Mouse (Mus musculus) mature B cell (primary cell): ENCODE data around the gene Rgs14.

Experiments used
- in situ Hi-C: fragments of 300-500 bp; cut with MboI; formaldehyde crosslinking; loops from 2 replicates; pipeline ENCODE4 v1.14.3; 2019

Gene Rgs14

DNA sequence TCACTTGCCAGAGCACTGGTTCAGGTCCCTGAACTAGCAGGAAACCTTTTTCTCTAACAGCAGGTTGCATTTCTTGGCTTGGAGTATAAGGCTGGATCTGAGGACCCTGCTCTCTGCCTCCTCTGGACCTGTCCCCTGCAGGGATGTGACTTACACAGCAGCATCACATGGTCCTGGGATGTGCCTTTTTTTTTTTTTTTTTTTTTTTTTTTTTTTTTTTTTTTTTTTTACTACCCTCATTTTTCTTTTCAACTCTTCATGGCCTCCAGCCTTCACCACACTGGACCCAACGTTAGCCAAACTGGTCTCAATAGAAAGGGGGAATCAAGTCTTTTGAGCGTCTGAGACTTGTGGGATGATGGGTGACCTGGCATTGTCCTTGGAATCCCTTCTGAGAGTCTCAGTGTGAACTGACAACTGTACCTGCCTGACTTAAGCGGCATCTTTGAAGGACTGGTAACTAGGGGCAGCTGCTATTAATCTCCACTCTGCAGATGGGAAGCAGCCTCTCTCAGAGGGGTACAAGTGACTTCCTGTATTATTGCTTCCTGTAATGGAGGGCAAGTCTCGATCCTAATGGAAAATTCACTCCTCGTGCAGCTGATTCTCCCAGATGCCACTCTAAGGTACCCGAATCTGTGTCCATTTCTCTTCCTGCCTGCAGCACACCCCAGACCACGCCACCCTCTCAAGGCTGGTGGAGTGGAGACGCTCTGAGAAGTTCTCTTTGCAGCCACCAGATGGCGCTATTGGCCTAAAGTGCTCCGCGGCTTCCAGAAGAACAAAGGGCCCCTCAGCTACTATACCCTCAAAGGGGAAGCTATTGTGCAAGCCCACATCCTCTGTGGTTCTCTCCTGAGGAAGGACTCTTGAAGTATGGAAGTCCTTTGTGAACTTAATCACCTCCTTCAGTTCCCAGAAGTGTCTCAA is 35.6 kb downstream of the Rgs14 start:
- in situ Hi-C loops = loop anchor here (5.0 kb wide), 1 partner anchor 117 kb away; no protein-coding TSS in a partner anchor

DNA sequence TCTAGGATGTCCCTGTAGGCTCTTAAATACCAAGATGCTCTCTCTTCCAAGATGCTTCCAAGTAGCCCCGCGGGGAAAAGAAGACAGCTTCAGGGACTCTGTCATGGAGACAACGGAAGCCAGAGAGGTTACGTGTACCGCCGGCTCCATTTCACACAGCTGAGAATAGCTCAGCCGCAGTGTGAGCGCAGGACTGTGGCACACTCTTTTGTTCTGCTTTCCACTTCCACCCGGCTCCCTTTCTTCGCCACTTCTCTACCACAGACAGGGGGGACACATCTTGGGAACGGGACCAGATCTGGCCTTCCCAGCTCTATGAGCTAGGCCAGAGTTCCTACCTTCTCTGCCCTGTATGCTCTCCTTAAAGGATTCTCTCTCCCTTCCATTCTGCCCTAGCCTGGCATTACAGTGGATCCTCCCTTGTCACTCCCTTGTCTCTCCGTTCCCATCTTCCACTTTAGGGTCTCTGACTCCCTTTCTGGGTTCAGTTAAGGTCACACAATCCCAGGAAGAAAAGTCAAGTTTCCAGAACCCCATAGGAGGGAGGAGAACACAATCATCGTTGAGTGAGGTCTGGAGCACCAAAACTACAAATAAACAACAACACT is 36.4 kb downstream of the Rgs14 start:
- in situ Hi-C loops = loop anchor here (5.0 kb wide), 1 partner anchor 116 kb away; no protein-coding TSS in a partner anchor

DNA sequence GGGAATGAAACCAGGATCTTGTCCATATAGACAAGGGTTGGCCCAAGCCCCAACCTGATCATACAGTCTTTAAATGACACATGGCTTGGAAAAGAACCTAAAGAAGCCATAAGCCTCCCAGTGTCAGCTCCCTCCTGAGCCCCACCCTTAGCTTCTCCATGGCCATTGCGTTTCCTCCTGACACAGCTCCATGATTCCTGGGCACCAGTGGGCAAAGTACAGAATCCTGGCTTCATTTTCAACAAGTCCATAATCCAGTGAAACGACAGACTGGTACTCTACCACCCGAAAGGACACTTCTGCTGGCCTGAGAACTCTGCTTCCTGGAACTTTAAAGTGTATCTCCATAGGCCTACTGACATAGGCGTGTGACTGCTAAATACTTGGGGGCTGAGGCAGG is 37.8 kb downstream of the Rgs14 start:
- in situ Hi-C loops = loop anchor here (5.0 kb wide), 1 partner anchor 115 kb away; no protein-coding TSS in a partner anchor

DNA sequence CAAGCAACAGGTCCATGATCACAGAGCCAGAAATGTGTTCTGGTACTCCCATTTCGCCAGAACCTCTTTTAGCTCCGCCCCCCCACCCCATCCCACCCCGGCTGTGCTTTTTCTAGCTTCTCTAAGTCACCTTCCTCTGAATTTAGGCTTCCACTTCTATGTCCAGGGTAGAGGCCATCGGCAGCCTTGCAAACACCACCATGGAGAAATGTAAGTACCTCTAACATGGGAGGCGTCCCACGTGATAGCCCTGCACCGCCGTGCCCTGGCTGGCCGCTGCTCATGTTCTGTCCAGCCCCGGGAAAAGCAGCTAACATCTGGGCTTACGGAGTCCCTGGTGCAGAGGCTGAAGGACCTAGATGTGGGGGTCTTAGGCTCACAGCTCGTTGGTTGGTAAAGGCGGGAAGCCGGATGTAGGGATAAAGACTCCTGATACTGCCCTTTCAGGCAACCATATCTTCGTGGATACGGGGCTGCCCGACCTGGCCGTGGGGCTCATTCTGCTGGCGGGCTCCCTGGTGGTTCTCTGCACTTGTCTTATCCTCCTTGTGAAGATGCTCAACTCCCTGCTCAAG is 39.1 kb downstream of the Rgs14 start:
- in situ Hi-C loops = loop anchor here (5.0 kb wide), 1 partner anchor 114 kb away; no protein-coding TSS in a partner anchor

DNA sequence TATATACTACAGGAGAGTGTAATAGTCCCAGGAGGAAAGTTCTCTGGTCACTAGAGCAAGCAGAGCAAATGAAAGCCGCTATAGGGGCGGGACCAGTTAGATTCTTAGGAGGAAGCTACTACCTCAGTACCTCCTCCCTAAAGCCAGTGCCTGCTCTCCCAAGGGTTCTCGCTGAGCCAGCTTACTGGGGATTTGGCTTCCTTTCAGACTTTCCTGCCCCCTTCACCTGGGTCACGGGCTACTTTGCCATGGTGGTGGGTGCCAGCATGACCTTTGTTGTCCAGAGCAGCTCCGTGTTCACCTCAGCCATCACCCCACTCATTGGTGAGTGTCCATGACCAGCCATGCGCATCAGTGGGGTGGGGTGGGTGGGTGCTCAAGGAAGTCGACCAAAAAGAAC is 42.3 kb downstream of the Rgs14 start:
- in situ Hi-C loops = no loop called here

DNA sequence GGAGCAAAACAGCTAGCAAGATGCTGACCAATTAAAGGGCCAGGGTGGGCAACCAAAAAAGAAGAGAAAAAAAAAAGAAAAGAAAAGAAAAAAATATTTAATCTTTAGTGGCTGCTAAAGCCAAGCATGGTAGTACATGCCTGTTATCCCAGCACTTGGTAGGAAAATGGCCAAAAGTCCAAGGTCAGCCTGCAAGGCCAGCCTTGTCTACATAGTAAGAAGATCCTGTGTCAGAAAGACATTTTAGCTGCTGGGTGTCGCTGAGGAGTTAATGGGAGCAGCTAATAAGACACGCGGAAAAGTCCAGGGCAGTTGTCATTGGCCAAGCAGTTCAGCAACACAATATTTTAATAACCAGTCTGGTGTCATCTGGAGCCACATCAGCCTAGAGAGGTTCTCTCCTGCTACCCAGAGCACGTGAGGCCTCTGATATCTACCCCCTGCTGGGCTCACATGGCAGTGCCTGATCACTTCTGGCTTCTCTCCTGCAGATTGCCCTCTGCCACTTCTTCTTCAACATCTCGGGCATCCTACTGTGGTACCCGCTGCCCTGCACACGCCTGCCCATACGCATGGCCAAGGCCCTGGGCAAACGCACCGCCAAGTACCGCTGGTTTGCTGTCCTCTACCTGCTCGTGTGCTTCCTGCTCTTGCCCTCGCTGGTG is 43.2 kb downstream of the Rgs14 start:
- in situ Hi-C loops = no loop called here

DNA sequence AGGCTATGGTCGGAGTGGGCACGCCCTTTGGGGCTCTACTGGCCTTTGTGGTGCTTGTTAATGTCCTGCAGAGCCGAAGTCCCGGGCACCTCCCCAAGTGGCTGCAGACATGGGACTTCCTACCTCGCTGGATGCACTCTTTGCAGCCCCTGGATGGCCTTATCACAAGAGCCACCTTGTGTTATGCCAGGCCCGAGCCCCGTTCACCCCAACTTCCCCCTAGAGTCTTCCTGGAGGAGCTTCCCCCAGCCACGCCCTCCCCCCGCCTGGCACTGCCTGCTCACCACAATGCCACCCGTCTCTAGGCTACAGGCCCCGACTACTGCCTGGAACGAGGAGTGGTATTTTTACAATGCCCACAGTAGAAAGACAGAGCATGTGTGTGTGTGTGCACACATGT is 43.8 kb downstream of the Rgs14 start:
- in situ Hi-C loops = no loop called here

DNA sequence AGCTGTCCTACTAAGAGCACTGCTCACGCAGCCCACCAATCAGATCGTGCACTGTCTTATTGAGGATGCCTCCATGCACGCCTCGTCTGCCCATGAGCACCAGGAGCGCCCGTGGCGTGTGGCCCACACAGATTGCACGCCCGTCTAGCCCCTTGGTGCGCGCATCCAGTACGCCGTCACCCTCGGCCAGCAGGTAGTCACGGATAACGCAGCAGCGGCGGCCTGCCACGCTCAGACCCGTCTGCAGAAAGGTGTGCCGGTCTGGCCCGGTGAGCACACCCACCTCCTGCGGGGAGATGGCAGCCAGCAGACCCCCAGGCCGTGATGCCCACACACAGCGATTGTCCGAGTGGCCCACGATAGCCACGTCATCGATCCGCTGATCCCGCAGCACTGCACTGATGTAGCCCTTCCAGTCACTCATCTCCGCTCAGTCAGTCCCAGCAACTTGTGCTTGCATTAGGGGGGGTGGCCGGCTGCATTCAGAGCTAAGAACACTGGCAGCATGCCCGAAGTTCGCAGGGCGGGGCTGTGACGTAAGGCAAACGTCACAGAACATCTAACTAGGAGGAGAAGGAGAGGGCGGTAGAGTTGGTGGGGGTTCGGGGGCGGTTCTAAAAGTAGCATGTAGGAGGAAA is 45.3 kb downstream of the Rgs14 start, which contains the start of gene Pfn3:
TSS of gene Pfn3 (minus strand) at position 490 of the 638 bp plus-strand sequence.
- in situ Hi-C loops = no loop called here

DNA sequence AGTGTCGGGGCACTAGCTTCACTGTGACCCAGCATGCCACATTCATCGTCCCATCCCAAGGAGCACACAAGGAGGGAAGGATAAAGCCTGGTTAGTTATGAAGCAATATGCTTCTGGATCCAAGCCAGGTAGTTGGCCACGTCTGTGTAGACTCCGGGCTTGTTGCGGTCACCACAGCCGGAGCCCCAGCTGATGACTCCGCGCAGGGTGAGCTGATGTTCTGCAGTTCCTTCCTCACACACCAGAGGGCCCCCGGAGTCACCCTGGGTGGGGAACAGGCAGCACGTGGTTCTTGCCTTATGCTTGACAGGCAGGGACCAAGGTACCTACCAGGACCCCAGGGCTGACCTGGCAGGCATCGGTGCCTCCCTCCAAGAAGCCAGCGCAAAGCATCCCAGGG is 48.5 kb downstream of the Rgs14 start:
- in situ Hi-C loops = no loop called here

DNA sequence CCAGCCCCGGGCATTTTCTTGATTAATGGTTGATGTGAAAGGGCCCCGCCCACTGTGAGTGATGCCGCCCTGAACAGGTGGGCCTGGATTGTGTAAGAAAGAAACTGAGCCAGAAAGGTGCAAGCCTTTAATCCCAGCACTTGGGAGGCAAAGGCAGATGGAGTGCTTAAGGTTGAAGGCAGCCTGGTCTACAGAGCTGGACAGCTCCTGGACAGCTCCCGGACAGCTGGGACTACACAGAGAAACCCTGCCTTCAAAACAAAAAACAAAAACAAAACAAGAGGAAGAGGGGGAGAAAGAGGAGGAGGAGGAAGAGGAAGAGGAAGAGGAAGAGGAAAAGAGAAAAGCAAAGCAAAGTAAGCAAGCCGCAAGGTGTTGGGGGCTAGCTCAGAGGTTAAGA is 49.6 kb downstream of the Rgs14 start:
- in situ Hi-C loops = no loop called here

DNA sequence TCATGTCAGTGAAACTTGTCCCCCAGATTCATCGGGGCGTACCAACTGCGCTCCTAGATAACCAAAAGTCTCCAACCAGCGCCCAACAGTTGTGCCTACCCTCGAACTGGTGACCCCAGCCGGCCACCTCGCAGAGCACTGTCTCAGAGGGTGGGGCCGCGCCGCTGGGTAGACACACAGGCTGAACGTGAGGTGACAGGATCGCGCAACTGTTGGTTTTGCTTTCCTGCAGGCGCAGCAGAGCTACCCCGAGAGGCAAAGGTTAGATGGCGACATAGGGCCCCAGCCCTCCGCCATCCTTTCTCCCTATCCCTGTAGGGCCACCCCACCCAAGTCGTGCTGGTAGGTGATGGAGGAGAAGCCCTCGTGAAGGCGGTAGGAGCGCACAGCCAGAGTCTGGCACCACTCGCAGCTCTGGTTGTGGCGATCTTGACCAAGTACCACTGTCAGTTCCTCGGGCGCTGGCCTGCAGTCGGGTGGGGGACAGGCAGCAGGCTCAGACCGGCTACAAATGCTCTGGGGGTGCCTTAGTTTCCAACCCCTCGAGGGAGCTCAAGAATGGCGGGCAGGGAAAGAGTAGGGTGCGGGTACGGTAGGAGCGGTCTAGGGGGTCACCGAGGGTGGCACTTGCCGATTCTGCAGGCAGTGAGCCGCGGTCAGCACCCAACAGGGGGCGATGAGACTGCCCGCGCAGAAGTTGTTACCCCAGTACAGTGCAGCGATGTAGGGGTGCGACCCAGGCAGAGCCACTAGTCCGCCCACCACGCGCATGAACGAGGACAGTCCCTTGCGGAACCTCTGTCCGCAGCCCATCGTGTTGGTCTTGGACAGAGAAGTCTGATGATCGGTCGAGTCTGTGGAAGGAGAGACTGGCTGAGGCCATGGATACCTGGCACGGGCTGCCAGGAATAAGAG is 50.7 kb downstream of the Rgs14 start:
- in situ Hi-C loops = no loop called here

DNA sequence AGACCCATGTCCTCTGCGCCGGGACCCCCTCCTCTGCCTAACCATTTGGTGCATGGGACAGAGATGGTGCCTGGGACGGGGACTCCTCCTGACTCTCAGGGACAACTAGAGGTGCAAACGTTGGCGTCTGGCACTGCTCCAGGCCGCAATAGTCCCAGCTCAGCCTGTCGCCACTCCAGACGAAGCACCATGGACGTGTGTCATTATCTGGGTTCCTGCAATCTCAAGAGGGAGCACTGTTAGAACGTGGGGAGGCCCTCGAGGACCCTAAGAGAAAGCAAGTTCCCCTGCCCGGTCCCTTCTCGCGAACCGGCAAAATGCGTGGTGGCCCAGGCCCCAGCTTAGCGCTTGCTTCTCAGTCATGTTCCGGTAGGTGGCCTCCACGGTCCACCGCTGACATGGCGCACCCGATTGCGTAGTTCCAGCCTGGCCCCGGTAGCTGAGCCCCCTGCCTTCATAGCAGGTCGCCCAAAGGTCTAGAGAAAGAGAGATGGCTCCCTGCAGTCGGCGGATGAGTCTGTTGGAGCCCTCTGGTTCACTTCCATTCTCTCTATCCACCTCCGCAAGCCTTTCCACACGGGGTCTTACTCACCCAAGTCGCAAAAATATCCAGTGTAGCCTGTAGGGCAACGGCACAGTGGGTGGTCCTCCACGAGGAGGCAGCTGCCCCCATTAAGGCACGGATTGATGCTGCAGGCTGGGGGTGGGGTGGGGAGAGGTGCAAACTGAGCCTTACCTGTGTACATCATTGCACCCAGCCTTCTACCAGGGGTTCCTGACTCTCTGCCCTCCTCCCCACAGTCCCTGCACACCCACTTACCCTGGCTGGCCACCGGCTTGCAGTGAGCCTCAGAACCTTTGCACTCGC is 51.6 kb downstream of the Rgs14 start:
- in situ Hi-C loops = no loop called here

DNA sequence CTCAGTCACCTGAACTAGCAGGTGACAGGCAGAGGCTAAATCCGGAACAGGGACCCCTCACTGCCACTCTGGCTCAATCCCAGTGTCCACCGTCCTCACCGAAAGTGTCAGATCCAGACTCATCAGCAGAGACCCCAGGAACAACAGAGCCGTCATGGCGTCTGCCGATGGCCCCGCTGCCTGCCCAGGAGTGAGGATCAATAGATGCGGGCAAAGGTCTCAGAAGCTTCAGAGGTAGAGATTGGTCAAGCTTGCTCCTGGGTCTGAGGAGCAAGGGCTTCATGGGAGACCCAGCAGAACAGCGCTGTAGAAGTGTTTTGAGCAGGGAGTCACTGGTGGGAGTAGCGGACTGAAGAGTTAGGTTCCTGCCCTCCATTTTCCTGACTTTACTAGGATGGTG is 57.1 kb downstream of the Rgs14 start, which contains the start of gene F12:
TSS of gene F12 (minus strand) at position 181 of the 400 bp plus-strand sequence.
- in situ Hi-C loops = loop anchor here (5.0 kb wide), 1 partner anchor 41 kb away; no protein-coding TSS in a partner anchor

DNA sequence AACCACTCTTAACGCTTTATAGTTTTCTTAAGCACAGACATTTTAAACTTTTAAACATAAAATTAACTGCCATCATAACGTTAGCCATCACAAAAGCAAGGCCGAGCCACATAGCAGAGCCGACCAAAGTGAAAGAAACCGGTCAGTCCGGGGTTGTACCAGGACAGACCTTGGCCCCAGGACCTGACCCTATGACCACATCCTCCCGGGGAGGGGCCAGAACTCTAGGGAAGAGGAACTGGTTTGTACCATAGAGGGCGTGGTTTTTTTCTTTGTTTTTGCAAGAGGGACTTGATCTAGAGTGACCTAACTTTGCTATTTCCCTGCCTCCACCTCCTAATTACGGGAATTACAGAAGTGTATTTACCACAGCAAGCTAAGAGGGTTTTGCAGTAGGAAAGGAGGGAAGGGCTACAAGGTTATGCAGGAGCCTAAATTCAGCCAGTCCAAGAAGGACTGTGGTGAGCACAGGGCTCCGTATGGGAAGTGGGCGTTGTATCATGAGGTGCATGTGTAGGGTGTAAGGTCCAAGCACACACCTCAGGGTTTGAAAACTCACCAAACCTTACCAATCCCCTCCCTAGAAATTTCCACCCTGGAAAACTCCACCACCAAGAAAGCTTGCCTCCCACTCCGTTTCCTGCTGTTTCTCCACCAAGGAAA is 59.8 kb downstream of the Rgs14 start:
- in situ Hi-C loops = loop anchor here (5.0 kb wide), 1 partner anchor 38 kb away; no protein-coding TSS in a partner anchor

DNA sequence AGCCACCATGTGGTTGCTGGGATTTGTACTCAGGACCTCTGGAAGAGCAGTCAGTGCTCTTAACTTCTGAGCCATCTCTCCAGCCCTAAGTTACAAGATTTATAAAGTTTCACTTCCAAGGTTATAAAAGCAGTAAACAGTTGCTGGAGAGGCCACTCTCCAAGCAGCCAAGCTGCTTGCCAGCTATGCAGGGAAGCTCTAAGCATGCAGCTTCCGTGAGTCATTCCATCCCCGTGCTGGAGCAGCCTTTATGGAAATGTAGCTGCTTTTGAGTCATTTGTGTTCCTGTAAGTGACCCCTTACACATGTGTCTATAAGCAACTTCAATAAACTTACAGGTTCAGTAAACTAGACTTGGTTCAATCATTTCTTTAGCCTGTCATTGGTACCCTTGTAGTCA is 61.0 kb downstream of the Rgs14 start:
- in situ Hi-C loops = no loop called here

DNA sequence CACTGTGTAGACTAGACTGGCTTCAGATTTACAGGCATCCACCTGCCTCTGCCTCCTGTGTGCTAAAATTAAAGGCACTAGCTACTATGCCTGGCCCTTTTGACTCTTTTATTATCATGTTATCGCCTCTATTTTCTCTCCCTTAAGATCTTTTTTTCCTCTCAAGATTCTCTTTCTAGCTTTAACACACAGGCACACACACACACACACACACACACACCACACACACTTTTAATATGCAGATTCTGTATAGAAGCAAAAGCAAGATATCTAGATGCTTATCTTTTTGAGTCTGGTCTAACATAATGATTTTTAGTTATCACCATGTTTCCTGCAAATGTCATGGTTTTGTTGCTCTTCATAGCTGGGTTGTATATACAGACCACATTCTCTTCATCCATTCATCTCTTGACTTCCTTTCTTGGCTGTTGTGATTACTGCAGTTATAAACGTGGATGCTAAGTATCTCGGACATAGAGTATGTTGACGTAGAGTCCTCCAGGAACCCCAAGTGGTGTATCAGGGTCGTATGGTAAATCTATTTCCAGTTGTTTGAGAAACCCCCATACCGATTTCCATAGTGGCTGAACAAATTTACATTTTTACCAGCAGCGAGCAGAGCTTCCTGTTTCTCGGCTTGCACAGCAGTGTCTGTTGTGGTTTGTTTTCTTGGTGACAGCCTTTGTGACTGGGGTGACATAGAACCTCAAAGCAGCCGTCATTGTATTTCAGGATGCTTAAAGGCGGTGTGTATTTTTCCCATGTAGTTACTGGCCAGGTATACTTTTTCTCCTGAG is 62.6 kb downstream of the Rgs14 start:
- in situ Hi-C loops = no loop called here
